Mouse (Mus musculus): ENCODE measurements around the gene Ncan.

- no peak for TF ChIP-seq POLR2A (IDR thresholded peaks at IDR 0.05; ENCODE audit: low read depth, low read length)
- no peak for TF ChIP-seq CTCF (IDR thresholded peaks at IDR 0.05; ENCODE audit: borderline replicate concordance, insufficient read depth, low read length)
These were observed 1.7 kb downstream of the Ncan start for GRCm38 (mm10) chr8:70118726-70119700.

Measured in embryonic fibroblast, embryonic 13.5 days (primary cell).